Mouse (Mus musculus): ENCODE data around the gene Hist1h2bg.

GRCm38 (mm10) chr13:23586940-23587225 is 15.7 kb downstream of the Hist1h2bg start:
- TF ChIP-seq CTCF (IDR thresholded peaks at IDR 0.05; ENCODE audit: borderline replicate concordance, control insufficient read depth, extremely low read depth, insufficient read depth, low read length, poor library complexity) = no peak
- no peak for TF ChIP-seq POLR2A (IDR thresholded peaks at IDR 0.05; ENCODE audit: control insufficient read depth, extremely low read depth, insufficient read depth, low read length, poor library complexity)

Data from thymus, adult 2 months (tissue).